Mouse (Mus musculus): ENCODE data around the gene Apoo. TPM values are rescaled to one million over a fixed set of nuclear protein-coding genes. Genes with fewer than 3 reads are reported as not detected.
"Not testable (repeated sequence)": the region's sequence is repeated elsewhere in the genome, so short reads cannot be mapped to it uniquely, and the experiment has no call there.

The Apoo gene
- total RNA-seq (2021) (100 to 1,000 TPM; 183 to 262 TPM), polyA plus RNA-seq (2012; rRNA removed) (69.0 and 121 TPM in 2 replicates)
- long read RNA-seq, transcript Apoo-204 (9 exons, 784 nt): major isoform, 50 of 72 reads
- long read RNA-seq, partial matches to known transcripts: 8 of 72 reads
- long read RNA-seq, other reads (novel, unspliced or antisense): 7 of 72 reads

- peaks cover 1% of the 10 kb centered on the region; the same call in 1 of the 2 replicates for H3K27me3 ChIP-seq (ENCODE audit: control insufficient read depth, insufficient read depth, low read length)
- H3K36me3 ChIP-seq (ENCODE audit: control insufficient read depth, insufficient read depth, low read length): no peaks in the 10 kb centered on the region
- DNase-seq: peak; percentile 96 to 97
- peak within 1 kb of the TSS; percentile 80 for H3K27ac ChIP-seq
- peak within 1 kb of the TSS; percentile 58 for H3K4me3 ChIP-seq
- intact Hi-C loops (cut with DNase I): loop anchor here (2.0 kb wide), 3 partner anchors 76 to 174 kb away; partner anchors contain the start of gene Klhl15
- 17% methylated on average over 46 of the region's 46 CpGs for WGBS
- peak within 1 kb of the TSS; percentile 72 for H3K9ac ChIP-seq (ENCODE audit: low read depth, low read length)
- TF ChIP-seq POLR2A (IDR thresholded peaks at IDR 0.05; ENCODE audit: insufficient read depth, low read depth, low read length) (peak; percentile 63), EP300 (IDR thresholded peaks at IDR 0.05; ENCODE audit: insufficient read depth, low read depth, low read length) (peak; percentile 54; the same call in 1 of the 2 replicates), CTCF (IDR thresholded peaks at IDR 0.05) (peak; percentile 80)
- H3K4me1 ChIP-seq (ENCODE audit: control insufficient read depth, insufficient read depth, low read length): no peaks in the 10 kb centered on the region
- no peaks in the 10 kb centered on the region for H3K79me2 ChIP-seq (replicated peaks; ENCODE audit: control insufficient read depth, insufficient read depth, low read length)
Measured at GRCm38 (mm10) chrX:94366670-94367241, at the start of gene Apoo, which contains the start of gene Fam90a1b. TSS of gene Apoo (plus strand) at chrX:94367117. TSS of gene Fam90a1b (minus strand) at chrX:94366777.

- Histone ChIP-seq H3K9ac (ENCODE audit: low read depth, low read length) (no peak overlapping the region), H3K36me3 (ENCODE audit: control insufficient read depth, insufficient read depth, low read length) (no peaks in the 10 kb centered on the region), H3K27me3 (ENCODE audit: control insufficient read depth, insufficient read depth, low read length) (no peaks in the 10 kb centered on the region), H3K4me1 (ENCODE audit: control insufficient read depth, insufficient read depth, low read length) (no peaks in the 10 kb centered on the region), H3K4me3 (no peak overlapping the region), H3K27ac (no peak overlapping the region), H3K79me2 (replicated peaks; ENCODE audit: control insufficient read depth, insufficient read depth, low read length) (no peaks in the 10 kb centered on the region)
- intact Hi-C loops (cut with DNase I): no loop called here
- no peak for DNase-seq
- TF ChIP-seq POLR2A (IDR thresholded peaks at IDR 0.05; ENCODE audit: insufficient read depth, low read depth, low read length): no peak
- no peak for TF ChIP-seq CTCF (IDR thresholded peaks at IDR 0.05)
- no peak for TF ChIP-seq EP300 (IDR thresholded peaks at IDR 0.05; ENCODE audit: insufficient read depth, low read depth, low read length)
- 75% methylated on average over 11 of the region's 11 CpGs for WGBS
Measured at GRCm38 (mm10) chrX:94321036-94321902, 45.6 kb upstream of the Apoo start.

- H3K27ac ChIP-seq; H3K9ac ChIP-seq (ENCODE audit: low read depth, low read length); H3K4me1 ChIP-seq (ENCODE audit: control insufficient read depth, insufficient read depth, low read length); intact Hi-C loops (cut with DNase I); H3K4me3 ChIP-seq; H3K27me3 ChIP-seq (ENCODE audit: control insufficient read depth, insufficient read depth, low read length); H3K79me2 ChIP-seq (replicated peaks; ENCODE audit: control insufficient read depth, insufficient read depth, low read length); H3K36me3 ChIP-seq (ENCODE audit: control insufficient read depth, insufficient read depth, low read length); DNase-seq: not testable (repeated sequence)
- 91% methylated on average over 4 of the region's 4 CpGs for WGBS
Measured at GRCm38 (mm10) chrX:94343638-94344037, 23.3 kb upstream of the Apoo start.

GRCm38 (mm10) chrX:94365381-94365925, 1.5 kb upstream of the Apoo start:
- H3K9ac ChIP-seq (ENCODE audit: low read depth, low read length): no peak overlapping the region
- no peak overlapping the region for H3K4me3 ChIP-seq
- H3K36me3 ChIP-seq (ENCODE audit: control insufficient read depth, insufficient read depth, low read length): no peaks in the 10 kb centered on the region
- intact Hi-C loops (cut with DNase I): no loop called here
- no peaks in the 10 kb centered on the region for H3K79me2 ChIP-seq (replicated peaks; ENCODE audit: control insufficient read depth, insufficient read depth, low read length)
- WGBS: 26% methylated on average over 14 of the region's 14 CpGs
- peak in 1 of 2 experiments; percentile 6 for DNase-seq
- TF ChIP-seq EP300 (IDR thresholded peaks at IDR 0.05; ENCODE audit: insufficient read depth, low read depth, low read length): no peak
- no peaks in the 10 kb centered on the region for H3K4me1 ChIP-seq (ENCODE audit: control insufficient read depth, insufficient read depth, low read length)
- H3K27ac ChIP-seq: no peak overlapping the region
- peaks cover 1% of the 10 kb centered on the region; the same call in 1 of the 2 replicates for H3K27me3 ChIP-seq (ENCODE audit: control insufficient read depth, insufficient read depth, low read length)

GRCm38 (mm10) chrX:94366029-94366428, 888 bp upstream of the Apoo start:
- H3K4me3 ChIP-seq: peak overlapping the region; percentile 39
- H3K36me3 ChIP-seq (ENCODE audit: control insufficient read depth, insufficient read depth, low read length): no peaks in the 10 kb centered on the region
- H3K27ac ChIP-seq: no peak overlapping the region
- H3K27me3 ChIP-seq (ENCODE audit: control insufficient read depth, insufficient read depth, low read length): peaks cover 1% of the 10 kb centered on the region; the same call in 1 of the 2 replicates
- DNase-seq: peak; percentile 11 to 27
- no peak overlapping the region for H3K9ac ChIP-seq (ENCODE audit: low read depth, low read length)
- WGBS: 22% methylated on average over 16 of the region's 16 CpGs
- TF ChIP-seq POLR2A (IDR thresholded peaks at IDR 0.05; ENCODE audit: insufficient read depth, low read depth, low read length) (no peak), CTCF (IDR thresholded peaks at IDR 0.05) (no peak), EP300 (IDR thresholded peaks at IDR 0.05; ENCODE audit: insufficient read depth, low read depth, low read length) (no peak)
- no peaks in the 10 kb centered on the region for H3K4me1 ChIP-seq (ENCODE audit: control insufficient read depth, insufficient read depth, low read length)
- H3K79me2 ChIP-seq (replicated peaks; ENCODE audit: control insufficient read depth, insufficient read depth, low read length): no peaks in the 10 kb centered on the region
- intact Hi-C loops (cut with DNase I): loop anchor here (2.0 kb wide), 3 partner anchors 75 to 175 kb away; partner anchors contain the start of gene Klhl15
